Mouse (Mus musculus): ENCODE results near the gene Lrrc23. TPM values are rescaled to one million over a fixed set of nuclear protein-coding genes. Genes with fewer than 3 reads are reported as not detected.

Lrrc23 gene
- polyA plus RNA-seq (2012; rRNA removed) = 0.40 and 0.79 TPM in 2 replicates

DNA sequence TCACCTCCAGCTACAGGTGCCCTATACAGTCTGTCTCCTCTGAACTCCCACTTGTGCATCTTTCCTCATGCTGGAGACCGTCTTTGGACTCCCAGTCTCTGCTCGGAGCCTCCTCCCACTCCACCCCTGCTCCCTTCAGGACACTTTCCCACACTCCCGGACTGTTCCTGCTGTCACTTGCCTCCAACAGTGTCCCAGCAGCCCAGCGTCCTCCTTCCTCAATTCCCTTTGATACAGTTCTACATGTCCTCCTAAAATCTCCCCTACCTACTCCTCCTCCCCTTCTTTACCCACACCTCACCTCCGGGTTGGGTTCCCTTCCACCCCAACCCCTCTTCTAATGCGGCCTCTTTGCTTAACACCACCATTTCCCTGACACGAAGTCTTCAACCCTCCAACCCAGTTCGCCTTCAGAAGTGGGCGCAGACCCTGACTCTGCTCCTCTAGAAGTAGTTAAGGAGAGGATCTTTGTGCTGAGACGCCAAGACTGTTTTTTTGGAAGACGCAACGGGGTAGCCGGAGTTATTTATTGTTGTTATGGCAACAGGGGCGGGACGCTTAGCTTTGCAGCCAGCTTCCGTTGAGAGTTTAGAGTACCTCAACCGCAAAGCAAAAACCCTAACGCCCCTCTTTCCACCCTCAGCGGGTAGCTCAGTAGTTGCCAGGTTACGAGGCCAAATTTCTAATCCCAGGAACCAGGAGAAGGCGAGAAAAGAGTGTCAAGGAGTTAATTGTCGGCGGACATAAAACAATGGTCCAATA, at the start of gene Lrrc23:
TSS of gene Lrrc23 (minus strand) at position 506 of the 762 bp plus-strand sequence.

DNA sequence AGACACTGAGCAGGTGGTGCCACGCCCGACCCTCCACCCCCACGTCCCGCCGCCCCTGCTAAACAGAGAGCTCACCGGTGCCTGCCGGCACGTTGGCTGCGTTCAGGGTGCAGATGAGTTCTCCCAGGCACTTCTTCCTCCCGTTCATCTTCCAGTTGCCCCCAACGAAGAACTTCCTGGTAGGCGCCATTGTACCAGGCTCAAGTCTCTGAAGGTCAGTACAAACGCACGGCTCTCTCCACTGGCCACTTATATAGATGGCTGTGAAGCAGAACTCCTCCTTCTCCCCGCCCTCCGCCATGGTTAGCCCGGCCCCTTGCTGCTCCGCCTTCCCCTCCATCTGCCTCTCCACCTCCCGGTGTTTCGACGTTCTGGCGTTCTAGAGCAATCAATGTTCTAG, 34.4 kb upstream of the Lrrc23 start, which contains the start of gene Tpi1:
TSS of gene Tpi1 (minus strand) at position 364 of the 400 bp plus-strand sequence.

GRCm38 (mm10) chr6:124808358-124809012, 29.0 kb upstream of the Lrrc23 start, which contains the start of gene Spsb2:
Spsb2 (plus strand) TSS chr6:124808661.

DNA sequence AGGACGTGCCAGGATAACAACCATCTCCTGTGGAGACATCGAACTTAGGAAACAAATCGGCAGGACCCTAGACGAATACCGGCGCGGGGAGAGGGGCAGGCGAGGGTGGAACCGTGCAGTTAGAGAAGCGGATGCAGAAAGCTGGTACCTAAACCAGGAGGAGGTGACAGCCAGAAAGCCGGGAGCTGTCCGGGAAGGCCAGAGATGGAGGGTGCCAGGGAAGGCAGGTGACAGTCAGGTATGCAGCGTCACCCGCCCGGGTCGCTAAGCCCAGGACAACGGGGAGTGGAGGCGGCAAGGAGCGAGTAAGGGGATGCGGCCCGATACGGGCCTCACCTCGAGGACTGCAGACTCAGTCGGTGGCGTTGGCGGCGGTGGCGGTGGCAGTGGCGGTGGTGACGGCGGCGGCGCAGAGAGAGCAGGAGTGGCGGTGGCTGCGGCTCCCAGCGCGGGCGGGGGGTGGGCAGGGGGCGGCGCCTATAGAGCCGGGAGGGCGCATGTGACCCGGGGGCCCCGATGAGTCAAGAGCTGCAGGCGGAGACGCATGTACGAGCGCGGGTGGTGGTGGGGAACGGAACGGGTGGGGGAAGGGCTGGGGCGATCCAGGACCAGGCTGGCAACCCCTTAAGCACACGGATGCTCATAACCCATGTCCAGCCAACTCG, 10.3 kb downstream of the Lrrc23 start, which contains the start of gene Eno2:
TSS of gene Eno2 (minus strand) at position 573 of the 665 bp plus-strand sequence.

GRCm38 (mm10) chr6:124755831-124756595, 23.5 kb downstream of the Lrrc23 start, which contains the start of the genes Gm45234 and Atn1:
Gm45234 (minus strand) TSS chr6:124756021.
Atn1 (minus strand) TSS chr6:124756524.

DNA sequence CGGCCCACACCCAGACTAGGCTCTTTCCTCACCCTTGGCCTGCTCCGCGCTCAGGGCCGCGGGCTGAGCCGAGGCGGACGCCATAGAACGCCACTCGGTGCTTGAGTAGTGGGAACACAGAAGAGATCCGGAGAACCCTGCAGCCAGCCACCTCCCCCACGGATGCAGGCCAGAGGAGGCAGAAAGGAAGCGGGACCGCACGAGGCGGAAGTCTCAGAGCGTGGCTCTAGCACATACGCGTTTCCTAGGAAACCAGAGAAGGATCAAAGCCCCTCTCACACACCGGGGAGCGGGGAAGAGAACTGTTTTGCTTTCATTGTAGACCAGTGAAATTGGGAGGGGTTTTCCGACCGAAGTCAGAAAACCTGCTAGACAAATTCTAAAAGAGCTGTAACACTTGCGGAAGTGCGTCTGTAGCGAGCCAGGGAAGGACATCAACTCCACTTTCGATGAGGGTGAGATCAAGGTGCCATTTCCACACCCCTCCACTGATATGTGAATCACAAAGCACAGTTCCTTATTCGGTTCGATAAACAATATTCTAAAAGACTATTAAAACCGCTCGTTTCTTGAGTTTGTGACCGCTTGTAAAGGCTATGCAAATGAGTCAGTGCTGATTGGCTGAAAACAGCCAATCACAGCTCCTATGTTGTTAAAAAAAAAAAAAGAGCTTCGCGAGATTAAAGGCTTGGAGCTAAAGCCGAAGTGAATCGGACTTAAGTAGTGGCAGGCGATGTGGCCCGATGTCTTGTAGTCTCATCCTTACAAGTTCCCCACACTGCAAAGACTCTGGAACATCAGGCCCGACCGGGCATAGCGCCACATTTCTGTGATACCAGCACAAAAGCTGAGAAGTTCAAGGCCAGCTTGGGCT, 38.4 kb downstream of the Lrrc23 start, which contains the start of gene Grcc10:
TSS of gene Grcc10 (minus strand) at position 487 of the 874 bp plus-strand sequence.

GRCm38 (mm10) chr6:124738511-124739023, 41.0 kb downstream of the Lrrc23 start, which contains the start of gene Ptpn6:
Ptpn6 (minus strand) TSS chr6:124738714.

Other genes starting within 250 kb of the Lrrc23 start
- 25.9 and 28.2 TPM in 2 replicates for gene C1s1, start 237.4 kb downstream of the Lrrc23 start, polyA plus RNA-seq (2012; rRNA removed)
- gene C1rb, start 209.4 kb downstream of the Lrrc23 start, polyA plus RNA-seq (2012; rRNA removed) = not detected in 2 replicates
- gene C1s2, start 143.6 kb downstream of the Lrrc23 start, polyA plus RNA-seq (2012; rRNA removed) = not detected in 2 replicates
- 102 and 141 TPM in 2 replicates for gene Lpcat3, start 116.7 kb downstream of the Lrrc23 start, polyA plus RNA-seq (2012; rRNA removed)
- gene Emg1, start 67.5 kb downstream of the Lrrc23 start, polyA plus RNA-seq (2012; rRNA removed) = 36.9 and 39.0 TPM in 2 replicates
- gene Phb2, start 67.4 kb downstream of the Lrrc23 start, polyA plus RNA-seq (2012; rRNA removed) = 151 and 193 TPM in 2 replicates
- 22.8 and 27.5 TPM in 2 replicates for gene Ptpn6, start 41.0 kb downstream of the Lrrc23 start, polyA plus RNA-seq (2012; rRNA removed)
- gene Grcc10, start 38.4 kb downstream of the Lrrc23 start, polyA plus RNA-seq (2012; rRNA removed) = 180 and 222 TPM in 2 replicates
- not detected in 2 replicates for gene Gm45234, start 23.7 kb downstream of the Lrrc23 start, polyA plus RNA-seq (2012; rRNA removed)
- 52.2 and 59.6 TPM in 2 replicates for gene Atn1, start 23.2 kb downstream of the Lrrc23 start, polyA plus RNA-seq (2012; rRNA removed)
- gene Eno2, start 10.1 kb downstream of the Lrrc23 start, polyA plus RNA-seq (2012; rRNA removed) = 8.6 and 8.8 TPM in 2 replicates
- 39.0 and 41.2 TPM in 2 replicates for gene Spsb2, start 28.9 kb upstream of the Lrrc23 start, polyA plus RNA-seq (2012; rRNA removed)
- gene Tpi1, start 34.6 kb upstream of the Lrrc23 start, polyA plus RNA-seq (2012; rRNA removed) = 442 and 514 TPM in 2 replicates
- 66.9 and 70.4 TPM in 2 replicates for gene Usp5, start 49.8 kb upstream of the Lrrc23 start, polyA plus RNA-seq (2012; rRNA removed)
- gene Cdca3, start 49.8 kb upstream of the Lrrc23 start, polyA plus RNA-seq (2012; rRNA removed) = 38.3 and 47.5 TPM in 2 replicates
- 0.21 and 0.29 TPM in 2 replicates for gene Gnb3, start 60.5 kb upstream of the Lrrc23 start, polyA plus RNA-seq (2012; rRNA removed)
- 25.9 and 26.2 TPM in 2 replicates for gene P3h3, start 78.0 kb upstream of the Lrrc23 start, polyA plus RNA-seq (2012; rRNA removed)
- gene Gpr162, start 84.3 kb upstream of the Lrrc23 start, polyA plus RNA-seq (2012; rRNA removed) = 2.3 and 2.7 TPM in 2 replicates
- 2.7 and 3.0 TPM in 2 replicates for gene Cd4, start 108.5 kb upstream of the Lrrc23 start, polyA plus RNA-seq (2012; rRNA removed)
- gene Lag3, start 132.0 kb upstream of the Lrrc23 start, polyA plus RNA-seq (2012; rRNA removed) = 2.7 and 4.0 TPM in 2 replicates
- 894 and 1,886 TPM in 2 replicates for gene Ptms, start 140.4 kb upstream of the Lrrc23 start, polyA plus RNA-seq (2012; rRNA removed)
- gene Mlf2, start 151.7 kb upstream of the Lrrc23 start, polyA plus RNA-seq (2012; rRNA removed) = 357 and 413 TPM in 2 replicates
- 206 and 213 TPM in 2 replicates for gene Cops7a, start 185.8 kb upstream of the Lrrc23 start, polyA plus RNA-seq (2012; rRNA removed)
- 8.4 and 8.6 TPM in 2 replicates for gene Pianp, start 217.0 kb upstream of the Lrrc23 start, polyA plus RNA-seq (2012; rRNA removed)
- gene Zfp384, start 229.4 kb upstream of the Lrrc23 start, polyA plus RNA-seq (2012; rRNA removed) = 59.4 and 64.6 TPM in 2 replicates

All from colon, adult 2 months (tissue).